Mouse (Mus musculus) forebrain, embryonic 16.5 days (tissue): Measurements from ENCODE around the gene Eme2. TPM values are rescaled to one million over a fixed set of nuclear protein-coding genes. Genes with fewer than 3 reads are reported as not detected.

Source experiments
- polyA plus RNA-seq: library from polyadenylated mRNA; unstranded; fragments of >200 nt; fragmentation: Nextera tagmentation; extraction: Ambion mirVana; gene quantifications from 2 replicates; pipeline ENCODE4 v1.2.1, GENCODE M21; 2015

The Eme2 gene
- polyA plus RNA-seq, 1 experiment from 2014 or later: 35.7 TPM

Other genes with a start within 250 kb of the Eme2 start
- 28.1 and 31.2 TPM in 2 replicates for gene Slc9a3r2, start 244.8 kb downstream of the Eme2 start, polyA plus RNA-seq
- gene Npw, start 236.6 kb downstream of the Eme2 start, polyA plus RNA-seq: not detected in 2 replicates
- 17.9 and 22.0 TPM in 2 replicates for gene Zfp598, start 225.4 kb downstream of the Eme2 start, polyA plus RNA-seq
- 143 and 193 TPM in 2 replicates for gene Syngr3, start 205.1 kb downstream of the Eme2 start, polyA plus RNA-seq
- gene Gfer, start 198.9 kb downstream of the Eme2 start, polyA plus RNA-seq: 35.0 and 35.4 TPM in 2 replicates
- 2.0 and 2.7 TPM in 2 replicates for gene Noxo1, start 198.9 kb downstream of the Eme2 start, polyA plus RNA-seq
- 83.7 and 85.5 TPM in 2 replicates for gene Tbl3, start 187.4 kb downstream of the Eme2 start, polyA plus RNA-seq
- not detected in 2 replicates for gene Rnf151, start 177.0 kb downstream of the Eme2 start, polyA plus RNA-seq
- 787 and 797 TPM in 2 replicates for gene Rps2, start 177.0 kb downstream of the Eme2 start, polyA plus RNA-seq
- gene Ndufb10, start 170.6 kb downstream of the Eme2 start, polyA plus RNA-seq: 220 and 233 TPM in 2 replicates
- not detected in 2 replicates for gene Rpl3l, start 167.3 kb downstream of the Eme2 start, polyA plus RNA-seq
- gene Msrb1, start 158.4 kb downstream of the Eme2 start, polyA plus RNA-seq: 20.0 and 21.1 TPM in 2 replicates
- gene Hs3st6, start 142.1 kb downstream of the Eme2 start, polyA plus RNA-seq: 0.32 TPM in 1 of 2 replicates, not detected in the other
- gene Meiob, start 90.8 kb downstream of the Eme2 start, polyA plus RNA-seq: not detected in 2 replicates
- 40.2 and 50.1 TPM in 2 replicates for gene Hagh, start 54.9 kb downstream of the Eme2 start, polyA plus RNA-seq
- gene Fahd1, start 44.7 kb downstream of the Eme2 start, polyA plus RNA-seq: 14.4 and 17.8 TPM in 2 replicates
- gene Igfals, start 29.1 kb downstream of the Eme2 start, polyA plus RNA-seq: 0.19 TPM in 1 of 2 replicates, not detected in the other
- 66.8 and 71.1 TPM in 2 replicates for gene Nubp2, start 8.7 kb downstream of the Eme2 start, polyA plus RNA-seq
- 82.1 and 86.8 TPM in 2 replicates for gene Spsb3, start 8.4 kb downstream of the Eme2 start, polyA plus RNA-seq
- 72.3 and 79.8 TPM in 2 replicates for gene Mrps34, start within 50 bp of the Eme2 start, polyA plus RNA-seq
- gene Nme3, start 1.4 kb upstream of the Eme2 start, polyA plus RNA-seq: 63.4 and 76.1 TPM in 2 replicates
- 100 and 114 TPM in 2 replicates for gene Mapk8ip3, start 41.9 kb upstream of the Eme2 start, polyA plus RNA-seq
- gene Jpt2, start 65.6 kb upstream of the Eme2 start, polyA plus RNA-seq: 95.4 and 99.1 TPM in 2 replicates
- 5.9 and 6.8 TPM in 2 replicates for gene Cramp1l, start 120.7 kb upstream of the Eme2 start, polyA plus RNA-seq
- gene Ift140, start 121.0 kb upstream of the Eme2 start, polyA plus RNA-seq: 26.6 and 28.4 TPM in 2 replicates
- 12.0 and 12.5 TPM in 2 replicates for gene Tmem204, start 188.5 kb upstream of the Eme2 start, polyA plus RNA-seq
- gene Telo2, start 220.9 kb upstream of the Eme2 start, polyA plus RNA-seq: 47.0 and 62.9 TPM in 2 replicates
- not detected in 2 replicates for gene Ptx4, start 225.7 kb upstream of the Eme2 start, polyA plus RNA-seq
- 30.2 and 34.3 TPM in 2 replicates for gene Clcn7, start 238.3 kb upstream of the Eme2 start, polyA plus RNA-seq